Mouse (Mus musculus): Measurements from ENCODE around the gene Ebf1.

GRCm38 (mm10) chr11:44685129-44685528, 68.0 kb downstream of the Ebf1 start:
- TF ChIP-seq EP300 (IDR thresholded peaks at IDR 0.05; ENCODE audit: low read depth) (no peak), CTCF (IDR thresholded peaks at IDR 0.05; ENCODE audit: low read depth) (no peak)
